Mouse (Mus musculus): ENCODE measurements around the gene Macrod2. TPM values are rescaled to one million over a fixed set of nuclear protein-coding genes. Genes with fewer than 3 reads are reported as not detected.

The Macrod2 gene
- polyA plus RNA-seq, 2 experiments, result 2.1 to 7.7 TPM

DNA sequence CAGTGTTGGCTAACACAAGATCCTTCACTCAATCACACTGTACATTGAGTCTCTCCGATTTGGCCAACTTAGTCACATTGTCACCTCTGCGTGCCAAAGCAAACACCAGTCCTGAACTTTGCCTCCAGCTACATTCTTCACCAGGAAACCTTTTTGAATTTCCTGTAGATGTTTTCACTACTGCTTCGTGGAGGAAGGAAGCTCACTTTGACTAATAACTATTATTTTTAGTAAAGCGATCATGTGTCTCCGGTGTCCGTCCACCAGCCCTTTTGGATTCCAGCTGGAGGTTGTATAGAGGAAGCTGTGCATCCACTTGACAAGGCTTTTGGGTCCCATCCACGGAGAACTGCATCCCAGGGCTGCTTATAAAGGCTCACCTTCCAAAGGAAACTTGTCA lies 893.4 kb downstream of the Macrod2 start:
- no peaks in the 10 kb centered on the region for H3K27me3 ChIP-seq (ENCODE audit: control insufficient read depth, insufficient read depth, low read length)
- no peaks in the 10 kb centered on the region for H3K36me3 ChIP-seq (replicated peaks; ENCODE audit: control insufficient read depth, insufficient read depth, low read depth)
- WGBS (ENCODE audit: insufficient replicate concordance), result 42% methylated on average over 7 of the region's 7 CpGs
- TF ChIP-seq EP300 (IDR thresholded peaks at IDR 0.05; ENCODE audit: low read depth) (no peak), CTCF (IDR thresholded peaks at IDR 0.05; ENCODE audit: low read depth) (no peak)
- ATAC-seq (ENCODE audit: insufficient read depth) (no peak), DNase-seq (ENCODE audit: low read depth in 3 of 3, low spot score in 3 of 3) (no peak)
- H3K9me3 ChIP-seq (ENCODE audit: control insufficient read depth, low read length), result no peaks in the 10 kb centered on the region
- H3K4me2 ChIP-seq (ENCODE audit: low read depth), result no peak overlapping the region
- H3K4me1 ChIP-seq (replicated peaks; ENCODE audit: control insufficient read depth in 2 of 2, insufficient read depth in 2 of 2, low read length in 1 of 2), result peaks cover 0 to 5% of the 10 kb centered on the region in 2 experiments; a peak in 1 of 4 replicates
- no peak overlapping the region for H3K9ac ChIP-seq (replicated peaks)
- no peak overlapping the region for H3K4me3 ChIP-seq (ENCODE audit: insufficient read depth in 1 of 2, low read depth in 2 of 2, low read length in 2 of 2)
- H3K27ac ChIP-seq, result no peak overlapping the region

DNA sequence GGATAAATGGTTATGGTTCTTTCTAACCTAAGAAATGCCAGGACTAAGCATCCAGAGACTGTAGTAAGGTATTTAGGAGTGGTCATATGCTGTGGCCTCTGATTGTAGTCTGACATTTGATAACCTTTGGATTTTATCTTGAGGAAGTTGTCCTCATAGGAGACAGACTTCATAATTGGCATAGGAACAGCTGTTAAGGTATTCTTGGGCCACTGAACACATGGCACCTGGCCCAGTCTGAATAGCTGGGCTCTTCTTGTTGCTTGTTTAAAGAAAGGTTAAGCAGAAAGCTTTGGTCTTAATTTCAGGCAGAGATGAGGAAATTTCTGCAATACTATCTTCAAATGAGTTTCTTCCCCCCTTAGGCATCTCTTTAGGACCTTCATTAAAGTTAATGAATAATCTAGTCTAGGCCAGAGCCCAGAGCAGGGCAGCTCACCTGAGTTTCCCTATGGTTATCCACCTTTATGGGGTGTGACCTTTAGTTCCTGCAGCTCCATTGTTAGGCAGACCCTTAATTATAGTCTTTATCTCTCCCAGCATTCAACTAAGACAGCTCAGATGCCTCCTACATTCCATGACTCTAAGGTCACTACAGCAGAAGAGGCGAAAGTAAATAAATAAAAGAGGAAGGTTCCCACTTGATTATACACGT lies 894.1 kb downstream of the Macrod2 start:
- Histone ChIP-seq H3K9ac (replicated peaks) (no peak overlapping the region), H3K27ac (no peak overlapping the region), H3K4me2 (ENCODE audit: low read depth) (no peak overlapping the region), H3K4me3 (ENCODE audit: insufficient read depth in 1 of 2, low read depth in 2 of 2, low read length in 2 of 2) (no peak overlapping the region), H3K36me3 (replicated peaks; ENCODE audit: control insufficient read depth, insufficient read depth, low read depth) (no peaks in the 10 kb centered on the region), H3K4me1 (replicated peaks; ENCODE audit: control insufficient read depth in 2 of 2, insufficient read depth in 2 of 2, low read length in 1 of 2) (peaks cover 0 to 5% of the 10 kb centered on the region in 2 experiments; a peak in 1 of 4 replicates), H3K9me3 (ENCODE audit: control insufficient read depth, low read length) (no peaks in the 10 kb centered on the region), H3K27me3 (ENCODE audit: control insufficient read depth, insufficient read depth, low read length) (no peaks in the 10 kb centered on the region)
- ATAC-seq (ENCODE audit: insufficient read depth), result no peak
- DNase-seq (ENCODE audit: low read depth in 3 of 3, low spot score in 3 of 3), result no peak
- WGBS (ENCODE audit: insufficient replicate concordance), result 36% methylated on average over 2 of the region's 2 CpGs
- TF ChIP-seq CTCF (IDR thresholded peaks at IDR 0.05; ENCODE audit: low read depth), result no peak
- TF ChIP-seq EP300 (IDR thresholded peaks at IDR 0.05; ENCODE audit: low read depth), result no peak

DNA sequence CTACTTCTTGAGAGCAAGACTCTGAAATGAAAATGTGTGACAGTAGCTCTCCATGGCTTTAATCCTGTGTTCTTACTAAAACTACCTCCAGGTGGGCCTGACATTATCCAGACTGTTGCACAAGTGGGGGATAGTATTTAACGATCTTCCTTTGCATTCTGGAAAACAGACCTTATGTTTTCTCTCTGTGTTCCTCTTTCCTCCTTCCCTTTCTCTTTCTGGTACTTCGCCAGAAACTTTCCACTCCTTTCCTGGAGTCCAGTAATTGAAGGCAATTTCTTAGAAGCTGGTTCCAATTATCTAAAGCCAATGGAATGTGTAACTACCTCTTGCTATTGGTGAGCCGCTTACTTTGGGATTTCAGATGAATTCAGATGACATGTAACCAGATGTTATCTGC lies 897.7 kb downstream of the Macrod2 start:
- H3K27ac ChIP-seq, result no peak overlapping the region
- no peak overlapping the region for H3K9ac ChIP-seq (replicated peaks)
- no peaks in the 10 kb centered on the region for H3K4me1 ChIP-seq (replicated peaks; ENCODE audit: control insufficient read depth in 2 of 2, insufficient read depth in 2 of 2, low read length in 1 of 2)
- ATAC-seq (ENCODE audit: insufficient read depth) (no peak), DNase-seq (ENCODE audit: low read depth in 3 of 3, low spot score in 3 of 3) (no peak)
- no peaks in the 10 kb centered on the region for H3K27me3 ChIP-seq (ENCODE audit: control insufficient read depth, insufficient read depth, low read length)
- 53% methylated on average over 3 of the region's 3 CpGs for WGBS (ENCODE audit: insufficient replicate concordance)
- H3K9me3 ChIP-seq (ENCODE audit: control insufficient read depth, low read length), result no peaks in the 10 kb centered on the region
- H3K4me3 ChIP-seq (ENCODE audit: insufficient read depth in 1 of 2, low read depth in 2 of 2, low read length in 2 of 2), result no peak overlapping the region
- H3K36me3 ChIP-seq (replicated peaks; ENCODE audit: control insufficient read depth, insufficient read depth, low read depth), result no peaks in the 10 kb centered on the region
- no peak overlapping the region for H3K4me2 ChIP-seq (ENCODE audit: low read depth)
- TF ChIP-seq CTCF (IDR thresholded peaks at IDR 0.05; ENCODE audit: low read depth) (no peak), EP300 (IDR thresholded peaks at IDR 0.05; ENCODE audit: low read depth) (no peak)

DNA sequence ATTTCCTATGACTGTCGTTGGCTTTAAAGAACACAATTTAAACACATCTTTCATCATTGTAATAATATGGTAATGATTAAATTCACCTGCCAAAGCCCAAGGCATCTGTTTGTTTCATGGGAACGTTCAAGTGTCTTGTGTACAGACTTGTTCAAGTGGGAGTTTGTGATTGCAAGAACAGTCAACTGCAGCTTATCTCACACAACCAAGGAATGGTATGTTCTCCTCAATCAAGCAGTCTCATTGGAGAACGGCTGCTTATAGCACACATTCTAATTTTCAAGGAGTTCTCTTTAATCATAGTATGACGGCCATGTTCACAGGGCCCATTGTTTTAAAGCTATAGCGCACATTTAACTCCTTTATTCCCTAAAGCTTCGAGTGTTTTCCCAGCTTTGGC lies 904.1 kb downstream of the Macrod2 start:
- Histone ChIP-seq H3K27ac (no peak overlapping the region), H3K9ac (replicated peaks) (no peak overlapping the region), H3K4me2 (ENCODE audit: low read depth) (no peak overlapping the region), H3K4me3 (ENCODE audit: insufficient read depth in 1 of 2, low read depth in 2 of 2, low read length in 2 of 2) (no peak overlapping the region), H3K9me3 (ENCODE audit: control insufficient read depth, low read length) (no peaks in the 10 kb centered on the region), H3K4me1 (replicated peaks; ENCODE audit: control insufficient read depth in 2 of 2, insufficient read depth in 2 of 2, low read length in 1 of 2) (no peaks in the 10 kb centered on the region), H3K27me3 (ENCODE audit: control insufficient read depth, insufficient read depth, low read length) (no peaks in the 10 kb centered on the region), H3K36me3 (replicated peaks; ENCODE audit: control insufficient read depth, insufficient read depth, low read depth) (no peaks in the 10 kb centered on the region)
- no peak for DNase-seq (ENCODE audit: low read depth in 3 of 3, low spot score in 3 of 3)
- ATAC-seq (ENCODE audit: insufficient read depth), result no peak
- WGBS (ENCODE audit: insufficient replicate concordance), result 58% methylated on average over 6 of the region's 6 CpGs
- TF ChIP-seq EP300 (IDR thresholded peaks at IDR 0.05; ENCODE audit: low read depth) (no peak), CTCF (IDR thresholded peaks at IDR 0.05; ENCODE audit: low read depth) (no peak)

DNA sequence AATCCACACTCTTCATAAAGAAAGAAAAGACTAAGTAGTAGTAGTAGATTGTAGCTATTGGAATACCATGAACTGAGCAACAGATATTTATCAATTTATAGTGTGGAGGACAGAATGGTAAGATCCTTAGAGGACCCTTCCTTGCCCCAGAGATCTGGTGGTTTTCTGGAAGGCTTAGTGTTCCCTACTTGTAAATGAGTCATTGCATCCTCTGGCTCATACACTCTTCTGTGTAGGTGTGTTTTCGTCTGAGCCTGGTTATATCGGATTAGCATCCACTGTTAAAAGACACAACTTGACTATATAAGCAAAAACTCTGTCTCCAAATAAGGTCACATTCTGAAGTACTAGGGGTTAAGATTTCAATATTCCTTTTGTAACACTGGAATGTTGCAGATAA lies 905.9 kb downstream of the Macrod2 start:
- no peak overlapping the region for H3K4me2 ChIP-seq (ENCODE audit: low read depth)
- DNase-seq (ENCODE audit: low read depth in 3 of 3, low spot score in 3 of 3) (no peak), ATAC-seq (ENCODE audit: insufficient read depth) (no peak)
- no peak for TF ChIP-seq CTCF (IDR thresholded peaks at IDR 0.05; ENCODE audit: low read depth)
- no peak for TF ChIP-seq EP300 (IDR thresholded peaks at IDR 0.05; ENCODE audit: low read depth)
- no peaks in the 10 kb centered on the region for H3K27me3 ChIP-seq (ENCODE audit: control insufficient read depth, insufficient read depth, low read length)
- H3K4me1 ChIP-seq (replicated peaks; ENCODE audit: control insufficient read depth in 2 of 2, insufficient read depth in 2 of 2, low read length in 1 of 2), result no peaks in the 10 kb centered on the region
- 77% methylated on average over 2 of the region's 2 CpGs for WGBS (ENCODE audit: insufficient replicate concordance)
- no peak overlapping the region for H3K9ac ChIP-seq (replicated peaks)
- H3K9me3 ChIP-seq (ENCODE audit: control insufficient read depth, low read length), result no peaks in the 10 kb centered on the region
- no peak overlapping the region for H3K4me3 ChIP-seq (ENCODE audit: insufficient read depth in 1 of 2, low read depth in 2 of 2, low read length in 2 of 2)
- H3K27ac ChIP-seq, result no peak overlapping the region
- H3K36me3 ChIP-seq (replicated peaks; ENCODE audit: control insufficient read depth, insufficient read depth, low read depth), result no peaks in the 10 kb centered on the region
